Mouse (Mus musculus) left cerebral cortex, postnatal 36 days (tissue): ENCODE data around the gene Prpsap1. TPM values are rescaled to one million over a fixed set of nuclear protein-coding genes. Genes with fewer than 3 reads are reported as not detected.
"Not testable (repeated sequence)": the region's sequence is repeated elsewhere in the genome, so short reads cannot be mapped to it uniquely, and the experiment has no call there.

Experiments
- DNase-seq, 2 experiments: peaks; one replicate each; pipeline ENCODE4 v3.0.0; 2021 to 2022; ENCODE audit warnings: low spot score in 2 of 2, mixed read lengths in 1 of 2
- intact Hi-C: fragments of 180-260 bp; cut with DNase I; formaldehyde crosslinking; loops from one replicate; pipeline ENCODE4 v1.15.1; 2025
- total RNA-seq, 2 experiments: library from RNA; stranded (reverse); gene quantifications; 2 replicates each; pipeline ENCODE4 v1.2.3; 2021

Prpsap1 gene
- total RNA-seq, 2 experiments from 2014 or later: 68.5 to 91.5 TPM

DNA sequence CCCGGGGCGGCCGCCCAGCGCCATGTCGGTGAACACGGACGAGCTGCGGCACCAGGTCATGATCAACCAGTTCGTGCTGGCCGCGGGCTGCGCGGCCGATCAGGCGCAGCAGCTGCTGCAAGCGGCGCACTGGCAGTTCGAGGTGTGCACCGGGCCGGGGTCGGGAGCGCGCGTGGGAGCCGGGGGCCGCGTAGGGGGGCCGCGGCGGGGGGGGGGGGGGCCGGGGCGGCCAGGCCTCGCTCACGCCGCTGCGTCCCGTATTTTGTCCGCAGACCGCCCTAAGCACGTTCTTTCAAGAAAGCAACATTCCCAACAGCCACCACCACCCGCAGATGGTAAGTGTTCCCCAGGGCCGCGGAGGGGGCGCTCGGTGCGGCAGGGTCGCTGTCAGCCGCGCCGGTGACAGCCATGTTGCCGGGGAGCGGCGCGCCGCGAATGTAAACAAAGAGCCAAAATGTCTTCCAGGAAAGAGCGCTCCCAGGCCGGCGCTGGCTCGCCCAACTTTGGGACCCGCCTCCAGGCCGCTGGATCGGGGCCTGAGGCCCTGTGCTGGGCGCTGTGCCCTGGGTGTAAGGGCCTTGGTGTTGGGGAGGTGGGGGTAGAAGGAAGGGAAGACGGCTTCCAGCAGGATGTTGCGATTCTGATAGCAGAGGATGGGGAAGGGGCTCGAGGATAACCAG, 59.6 kb downstream of the Prpsap1 start:
- DNase-seq: peak; percentile 63 to 68
- intact Hi-C loops: loop anchor here (1.0 kb wide), 1 partner anchor 21 kb away; the partner anchor contains the start of gene Rnf157

DNA sequence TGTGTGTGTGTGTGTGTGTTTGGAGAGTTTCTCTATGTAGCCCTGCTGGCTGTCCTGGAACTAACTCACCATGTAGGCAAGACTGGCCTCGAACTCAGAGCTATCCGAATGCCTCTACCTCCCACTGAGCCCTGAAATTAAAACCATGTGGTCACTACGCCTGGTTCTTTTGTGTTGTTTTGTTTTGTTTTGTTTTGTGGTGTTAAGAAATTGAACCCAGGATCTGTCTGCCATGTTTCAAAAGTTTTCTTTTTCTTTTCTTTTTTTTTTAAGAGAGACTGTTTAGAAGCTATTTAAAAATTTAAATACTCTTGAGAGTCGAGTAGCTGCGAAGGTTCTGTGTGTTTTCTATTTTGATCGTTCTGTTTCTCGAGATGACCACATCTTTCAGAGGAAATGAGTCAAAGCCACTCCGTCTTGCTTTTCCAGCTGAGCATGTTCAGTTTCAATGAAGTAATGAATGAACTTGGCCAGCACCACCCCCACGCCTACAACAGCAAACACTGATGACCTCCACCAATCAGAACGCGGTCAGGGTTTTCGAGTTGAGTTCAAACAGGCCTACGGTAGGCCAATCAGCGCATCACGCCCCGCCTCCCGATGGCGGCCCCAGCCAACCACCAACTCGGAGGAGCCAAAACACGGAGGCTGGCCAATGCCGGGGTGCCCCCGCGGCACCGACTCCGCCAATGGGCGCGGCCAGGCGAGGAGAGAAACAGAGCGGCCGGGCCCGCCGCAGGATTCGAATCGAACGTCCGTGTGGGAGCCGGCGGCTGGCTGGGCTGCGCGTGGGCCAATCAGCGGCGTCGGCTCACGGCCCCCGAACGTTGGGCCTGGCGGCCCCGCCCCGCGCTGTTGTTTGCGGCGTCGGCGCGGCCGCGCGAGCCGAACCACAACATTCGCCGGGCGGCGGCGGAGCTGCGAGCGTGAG, 60.4 kb downstream of the Prpsap1 start, which contains the start of gene Ubald2:
TSS of gene Ubald2 (plus strand) at position 739 of the 931 bp plus-strand sequence.
- intact Hi-C loops: loop anchor here (1.0 kb wide), 1 partner anchor 20 kb away; the partner anchor contains the start of gene Rnf157

DNA sequence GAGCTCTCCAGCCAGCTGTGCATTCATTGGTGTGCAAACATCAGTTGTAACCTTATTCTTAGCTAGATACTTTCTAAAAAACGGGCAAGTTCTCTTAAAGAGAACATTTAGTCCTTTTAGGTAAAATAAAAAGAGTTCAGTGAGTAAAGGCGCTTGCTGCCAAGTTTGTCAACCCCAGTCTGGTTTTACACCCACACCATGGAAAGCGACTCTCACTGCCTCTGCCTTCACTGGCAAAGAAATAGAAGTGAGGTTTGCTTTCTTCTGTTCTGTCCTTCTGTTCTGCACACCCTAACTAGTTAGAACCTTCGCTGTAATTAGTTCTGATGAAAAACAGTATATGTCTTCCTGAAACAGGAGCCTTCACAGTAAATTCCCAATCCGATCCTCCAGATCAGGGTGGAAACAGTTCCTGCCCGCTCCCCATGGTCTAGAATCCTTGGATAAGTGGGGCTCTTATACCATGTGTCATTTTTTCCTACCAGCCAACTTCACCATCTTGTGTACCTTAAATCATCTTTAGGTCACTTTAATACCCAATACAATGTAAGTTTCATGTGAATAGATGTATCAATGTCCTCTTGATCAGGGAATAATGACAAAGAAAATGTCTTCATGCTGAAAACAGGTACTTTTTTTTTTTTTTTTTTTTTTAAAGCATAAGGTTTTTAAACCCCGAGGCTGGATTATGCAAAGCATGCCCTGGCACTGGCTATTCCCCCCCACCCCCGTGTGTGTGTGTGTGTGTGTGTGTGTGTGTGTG, 61.2 kb downstream of the Prpsap1 start:
- intact Hi-C loops: no loop called here
- peak; percentile 50 to 59 for DNase-seq

More for the DNA sequence above, 60.4 kb downstream of the Prpsap1 start, which contains the start of gene Ubald2:
- peak; percentile 99 for DNase-seq

DNA sequence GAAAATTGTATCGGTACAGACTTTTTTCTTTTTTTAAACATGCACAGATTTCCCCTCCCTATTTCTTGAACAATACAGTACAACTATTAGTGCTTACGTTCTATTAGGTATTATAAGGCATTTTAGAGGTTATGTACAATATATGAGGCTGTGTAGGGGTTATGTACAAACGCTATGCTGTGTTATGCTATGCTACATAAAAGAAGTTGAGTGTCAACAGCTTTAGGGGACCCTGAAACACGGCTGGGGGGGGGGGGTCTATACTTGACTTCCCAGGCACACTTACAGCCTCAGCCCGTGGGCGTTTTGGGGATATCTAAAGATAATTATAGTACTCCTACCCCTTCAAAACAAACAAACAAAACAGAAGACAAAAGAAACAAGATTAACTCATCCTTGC, 61.9 kb downstream of the Prpsap1 start:
- intact Hi-C loops: no loop called here
- no peak for DNase-seq

DNA sequence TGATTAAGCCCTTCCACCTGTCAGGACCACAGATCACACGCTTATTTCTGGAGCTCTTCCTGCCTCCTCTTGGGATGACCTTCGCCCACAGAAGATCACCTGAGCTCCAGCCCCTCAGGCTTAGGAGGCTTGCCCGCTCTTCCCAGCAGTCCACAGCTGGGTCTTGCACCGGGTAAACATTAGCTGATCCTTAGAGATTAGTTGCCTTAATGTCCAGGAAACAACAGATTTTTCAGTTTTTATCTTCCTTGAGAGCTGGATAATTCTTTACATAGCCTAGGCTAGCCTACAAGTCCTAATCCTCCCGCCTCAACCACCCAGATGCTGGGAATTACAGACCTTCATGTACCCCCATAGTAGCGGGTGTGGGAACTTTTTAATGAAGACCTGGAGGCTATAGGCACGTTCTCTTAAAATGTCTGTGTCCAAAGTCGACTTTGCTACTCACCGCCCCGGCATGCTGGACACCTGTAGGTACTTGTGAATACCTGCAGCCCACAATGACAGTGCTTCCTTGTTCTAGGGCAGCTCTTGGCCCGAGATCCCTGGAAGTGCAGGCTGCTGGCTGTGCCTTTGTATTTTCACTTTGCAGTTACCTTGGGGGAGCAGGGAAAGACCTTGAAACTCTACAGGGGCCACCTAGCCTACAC, 62.4 kb downstream of the Prpsap1 start:
- DNase-seq: no peak
- intact Hi-C loops: no loop called here

DNA sequence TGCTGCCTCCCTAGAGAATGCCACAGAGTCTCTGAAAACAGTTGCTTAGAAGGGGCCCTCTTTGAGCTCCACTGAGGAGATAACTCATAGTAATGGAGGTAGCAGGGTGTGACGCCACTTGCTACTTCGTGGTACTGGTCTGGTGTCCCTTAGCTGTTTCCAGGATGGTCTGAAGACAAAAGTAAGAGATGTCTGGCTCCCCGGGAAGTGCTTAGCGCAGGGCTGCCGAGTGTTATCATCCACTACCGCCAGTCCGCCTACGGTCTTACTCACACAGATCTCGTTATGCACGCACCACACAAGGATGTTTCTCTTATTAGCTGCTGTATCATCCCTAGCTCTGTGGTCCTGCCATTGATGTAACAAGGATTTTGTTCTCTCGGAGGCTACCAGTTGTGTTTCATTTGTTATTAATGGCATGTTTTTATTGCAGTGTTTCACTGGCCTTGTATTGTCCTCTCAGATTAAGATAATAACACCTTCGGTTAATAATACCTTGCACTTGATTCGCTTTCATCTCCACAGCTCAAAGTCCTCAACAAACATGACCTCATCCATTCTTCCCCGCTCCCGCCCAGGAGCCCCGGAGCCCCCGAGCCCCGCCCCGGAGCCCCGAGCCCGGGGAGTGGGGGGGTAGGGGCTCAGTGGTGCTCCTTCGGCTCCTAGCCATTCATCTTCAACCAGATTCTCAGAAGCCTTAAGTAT, 63.1 kb downstream of the Prpsap1 start:
- intact Hi-C loops: no loop called here
- no peak for DNase-seq

DNA sequence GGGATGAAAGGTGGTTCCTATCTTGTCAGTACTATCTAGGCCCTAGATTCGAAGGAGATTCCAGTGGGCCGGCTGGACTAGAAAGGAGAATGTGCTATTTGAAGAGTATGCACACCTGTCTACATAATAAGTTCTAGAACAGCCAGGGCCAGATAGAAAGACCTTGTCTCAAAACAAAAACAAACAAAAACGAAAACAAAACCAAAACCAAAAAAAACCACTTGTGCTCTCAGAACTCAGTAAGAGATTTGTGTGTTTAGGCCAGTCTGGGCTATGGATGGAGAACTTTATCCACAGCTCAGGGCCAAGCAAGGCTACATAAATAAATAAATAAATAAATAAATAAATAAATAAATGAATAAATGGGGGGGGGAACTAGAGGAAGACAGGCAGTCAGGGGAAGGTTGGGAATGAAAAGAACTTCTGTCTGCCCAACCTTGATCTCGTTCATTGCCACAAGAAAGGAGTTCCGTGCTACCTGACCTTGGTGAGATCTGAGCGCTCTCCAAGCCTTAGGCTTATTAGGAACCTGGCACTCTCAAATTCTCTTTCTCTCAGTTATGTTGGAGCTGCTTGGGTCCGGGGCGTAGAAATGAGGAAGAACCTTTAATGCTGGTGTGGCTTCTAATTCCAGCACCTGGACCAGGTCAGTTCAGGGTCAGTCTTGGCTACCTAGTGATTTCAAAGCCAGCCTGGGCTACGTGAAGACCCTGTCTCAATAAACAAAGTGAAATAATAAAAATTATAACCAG, 64.0 kb downstream of the Prpsap1 start:
- no peak for DNase-seq
- intact Hi-C loops: no loop called here

DNA sequence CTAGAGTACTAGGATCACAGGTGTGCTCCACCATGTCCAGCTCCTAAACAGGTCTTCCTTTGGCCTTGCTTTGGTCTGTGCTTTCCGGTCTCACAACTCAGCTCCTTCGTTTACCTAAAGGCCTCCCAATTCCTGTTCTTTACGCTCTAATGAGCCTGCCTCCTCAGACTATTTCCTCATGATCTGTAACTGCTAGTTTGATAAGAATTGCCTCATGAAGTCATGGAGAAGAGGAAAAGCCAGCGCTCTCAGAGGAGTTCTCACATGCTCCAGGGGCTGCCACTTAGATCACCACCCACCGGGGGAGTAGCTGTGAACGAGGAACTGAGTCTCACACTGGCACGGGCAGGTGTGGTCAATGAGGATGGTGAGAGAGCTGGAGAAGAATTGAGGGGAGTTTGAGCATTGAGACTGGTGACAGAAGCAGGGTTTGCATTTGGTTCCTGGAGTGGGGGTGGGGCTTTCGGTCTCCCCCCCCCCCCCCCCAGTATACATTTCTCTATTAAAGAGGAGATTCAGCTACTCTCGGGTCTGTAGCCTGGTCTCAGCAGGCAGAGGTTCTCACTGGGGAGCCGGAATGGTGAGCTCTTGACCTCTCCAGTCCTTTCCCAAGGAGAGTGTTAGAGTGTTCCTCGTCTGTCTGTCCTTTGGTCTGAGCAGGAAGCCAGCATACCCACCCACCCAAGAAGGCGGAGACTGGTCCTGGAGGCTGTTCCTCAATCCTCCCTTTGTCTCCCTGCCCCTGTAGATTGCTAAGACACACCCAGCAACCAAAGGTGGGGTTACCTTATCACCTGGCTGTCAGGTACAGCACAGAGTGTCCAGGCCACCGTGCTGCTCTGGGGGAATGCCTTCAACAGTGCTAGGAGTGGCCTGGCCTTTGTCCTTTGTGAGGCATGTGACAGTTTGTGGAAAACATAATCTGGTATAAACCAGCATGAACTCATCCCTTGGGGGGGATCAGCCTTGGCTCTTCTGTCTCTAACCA, 64.8 kb downstream of the Prpsap1 start:
- DNase-seq: no peak
- intact Hi-C loops: no loop called here

DNA sequence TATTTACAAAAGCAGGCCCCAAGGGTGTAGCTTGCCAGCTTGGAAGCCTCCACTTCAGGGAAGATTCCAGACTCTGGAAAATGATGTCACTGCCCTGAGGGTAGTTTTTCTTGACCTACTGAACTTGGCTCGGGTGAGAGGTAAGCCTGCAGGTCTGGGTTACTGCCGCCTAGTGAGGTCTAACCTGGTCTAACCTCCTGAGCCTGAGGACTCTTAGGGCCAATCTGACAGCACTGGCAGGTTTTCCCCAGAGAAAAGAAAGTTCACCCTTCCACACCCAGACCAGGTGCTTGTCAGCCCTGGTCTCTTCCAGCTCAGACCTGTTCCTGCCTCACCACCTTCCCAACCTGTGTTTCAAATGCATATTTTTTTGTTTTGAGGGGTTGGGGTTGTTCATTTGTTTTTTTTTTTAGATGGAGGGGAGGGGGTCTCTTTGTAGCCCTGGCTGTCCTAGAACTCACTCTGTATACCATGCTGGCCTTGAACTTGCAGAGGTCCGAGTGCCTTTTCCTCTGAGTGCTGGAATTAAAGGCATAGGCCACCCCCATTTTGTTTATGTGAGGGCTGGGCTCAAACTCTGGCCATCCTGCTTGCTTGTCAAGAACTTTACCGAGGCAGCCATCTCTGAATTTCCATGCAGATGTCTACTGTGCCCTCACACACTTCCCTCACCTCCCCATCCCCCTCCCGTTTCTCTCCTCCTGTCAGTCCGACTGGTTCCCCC, 67.0 kb downstream of the Prpsap1 start:
- intact Hi-C loops: no loop called here
- no peak for DNase-seq

DNA sequence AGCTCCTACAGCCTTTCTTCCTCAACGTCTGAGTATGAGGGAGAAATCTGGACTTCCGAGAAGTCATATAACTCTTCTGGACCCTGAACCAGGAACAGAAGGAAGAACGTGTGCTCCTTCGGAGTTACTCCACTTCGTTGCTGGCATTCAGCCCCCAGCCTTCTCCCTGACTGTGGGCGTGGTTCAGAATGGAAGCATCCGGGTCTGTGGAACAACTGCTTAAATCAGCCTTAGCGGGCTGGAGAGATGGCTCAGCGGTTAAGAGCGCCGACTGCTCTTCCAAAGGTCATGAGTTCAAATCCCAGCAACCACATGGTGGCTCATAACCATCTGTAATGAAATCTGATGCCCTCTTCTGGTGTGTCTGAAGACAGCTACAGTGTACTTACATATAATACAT, 67.7 kb downstream of the Prpsap1 start:
- DNase-seq, intact Hi-C loops: not testable (repeated sequence)

DNA sequence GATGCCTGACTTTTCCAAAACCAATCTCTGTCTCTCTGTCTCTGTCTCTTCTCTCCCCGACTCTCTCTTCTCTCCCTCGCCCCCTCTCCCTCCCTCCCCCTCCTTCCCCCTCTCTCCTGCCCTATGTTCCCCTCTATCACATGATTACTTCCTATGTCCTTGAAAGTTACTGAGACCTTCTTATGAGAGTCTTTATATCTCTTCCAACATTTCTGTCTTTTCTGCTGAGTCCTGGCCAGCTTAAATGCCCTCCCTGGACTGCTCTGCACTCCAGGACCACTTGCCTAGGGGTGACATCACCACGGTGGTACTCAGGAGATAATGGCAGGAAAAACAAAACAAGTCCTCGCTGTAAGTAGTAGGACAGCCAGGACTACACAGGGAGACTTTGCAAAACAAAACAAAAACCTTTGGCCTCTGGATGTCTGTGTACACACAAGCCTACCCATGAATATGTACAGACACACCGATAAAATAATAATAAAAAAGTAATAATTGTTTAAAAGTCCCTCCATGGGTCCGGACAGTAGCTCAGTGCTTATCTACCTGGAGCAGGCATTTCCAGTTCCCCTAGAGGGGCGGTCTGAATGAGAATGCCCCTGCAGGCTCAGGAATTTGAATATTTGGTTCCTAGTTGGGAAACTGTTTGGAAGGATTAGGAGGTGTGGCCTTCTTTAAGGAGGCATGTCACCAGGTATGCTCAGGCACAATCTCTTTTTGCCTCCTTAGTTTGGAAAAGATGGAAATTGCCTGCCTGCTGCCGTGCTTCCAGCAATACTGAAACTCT, 69.2 kb downstream of the Prpsap1 start:
- intact Hi-C loops: no loop called here
- DNase-seq: no peak

DNA sequence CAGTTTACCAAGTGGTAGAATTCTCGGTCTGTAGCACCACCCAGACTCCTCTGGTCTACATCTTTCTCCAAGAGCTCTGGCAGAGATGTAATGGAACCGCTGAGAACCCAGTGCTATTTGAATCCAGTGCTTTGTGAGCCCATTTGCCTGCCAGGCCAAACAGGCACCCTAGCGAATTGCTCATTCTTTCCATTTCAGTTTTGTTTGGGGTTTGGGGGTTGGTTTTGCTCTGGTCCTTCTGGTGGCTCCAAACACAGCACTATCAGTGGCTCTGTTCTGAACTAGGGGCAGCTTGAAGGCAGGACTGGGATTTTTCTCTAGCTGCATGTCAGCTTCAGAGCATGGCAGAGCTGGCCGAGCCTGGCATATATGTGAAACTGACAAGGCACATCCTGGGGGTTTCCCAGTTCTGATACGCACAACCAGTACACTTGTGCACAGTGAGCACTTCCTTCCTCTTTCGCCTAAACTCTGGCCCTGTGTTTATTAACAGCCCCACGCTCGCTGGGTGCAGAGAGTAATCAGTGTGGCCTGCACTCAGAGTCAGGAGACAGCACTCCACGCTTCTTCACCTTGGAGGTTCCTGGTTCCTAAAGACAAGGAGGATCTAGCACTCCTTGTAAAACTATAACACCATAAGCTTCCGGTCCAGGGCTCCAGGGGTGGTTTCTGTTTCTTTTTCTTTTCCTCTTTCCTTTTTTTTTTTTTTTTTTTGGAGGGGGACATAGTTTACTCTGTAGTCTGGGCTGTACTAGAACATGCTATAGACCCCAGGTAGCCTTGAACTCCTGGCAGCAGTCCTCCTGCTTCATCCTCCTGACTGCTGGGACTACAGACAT, 70.0 kb downstream of the Prpsap1 start:
- intact Hi-C loops: no loop called here
- no peak for DNase-seq

DNA sequence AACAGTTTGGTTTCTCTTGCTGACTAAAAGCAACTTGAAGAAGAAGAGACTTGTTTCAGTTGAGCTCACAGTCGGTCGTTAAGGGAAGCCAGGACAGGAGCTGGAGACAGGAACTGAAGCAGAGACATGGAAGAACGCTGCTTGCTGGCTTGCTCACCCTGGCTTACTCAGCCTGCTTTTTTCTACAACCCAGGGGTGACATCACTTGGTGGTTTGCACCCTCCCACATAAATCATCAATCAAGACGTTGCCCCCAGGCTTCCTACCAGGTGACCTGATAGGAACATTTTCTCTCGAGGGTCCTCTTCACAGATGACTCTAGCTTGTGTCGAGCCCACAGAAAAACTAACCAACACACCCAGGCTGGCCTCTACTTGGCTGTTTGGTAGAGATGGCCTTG, 70.8 kb downstream of the Prpsap1 start:
- DNase-seq: no peak
- intact Hi-C loops: no loop called here

DNA sequence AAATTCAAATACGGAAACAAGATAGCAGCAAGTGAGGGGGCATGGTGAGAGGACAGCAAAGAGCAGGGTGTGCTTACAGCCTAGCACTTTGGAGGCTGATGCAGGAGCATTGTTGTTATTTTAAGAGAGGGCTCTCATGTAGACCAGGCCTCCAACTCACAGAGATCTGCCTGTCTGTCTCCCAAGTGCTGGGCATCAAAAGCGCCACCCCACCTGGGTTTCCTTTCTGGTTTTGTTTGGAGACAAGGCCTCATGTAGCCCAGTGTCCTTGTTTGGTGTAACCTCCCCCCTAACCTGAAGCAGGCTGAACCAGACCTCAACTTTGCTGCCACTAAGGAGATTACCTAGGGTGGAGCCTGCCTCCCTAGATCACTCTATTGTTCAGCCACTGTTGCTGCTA, 71.4 kb downstream of the Prpsap1 start:
- no peak for DNase-seq
- intact Hi-C loops: no loop called here

DNA sequence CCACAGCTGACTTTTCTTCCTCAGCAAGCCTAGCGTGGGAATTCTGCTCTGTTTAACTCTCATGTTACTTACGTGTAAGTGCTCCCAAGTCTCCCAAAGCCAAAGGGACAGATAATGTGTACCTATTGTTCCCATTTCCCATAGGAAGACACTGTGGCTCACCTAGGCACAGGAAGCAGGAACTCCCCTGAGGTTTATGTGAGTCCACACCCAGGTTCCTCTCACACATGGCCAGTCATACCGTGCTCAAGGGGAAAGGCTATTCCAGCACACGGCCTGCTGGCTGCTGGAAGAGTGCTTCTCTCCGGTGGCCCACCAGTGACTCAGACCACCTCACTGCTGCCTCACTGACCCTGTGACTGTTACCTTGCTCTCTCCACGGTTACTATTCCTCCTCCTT, 72.9 kb downstream of the Prpsap1 start:
- DNase-seq: no peak
- intact Hi-C loops: no loop called here
